Mouse (Mus musculus): ENCODE measurements at regions not wholly inside any gene's neighbourhood (a gene's known extent, or its start where the extent isn't known, plus 50 kb on each side); places are given as distances from the start of the nearest gene placed in this dataset.

- no peak for DNase-seq (ENCODE audit: low read depth, low spot score)
These were observed 53.8 kb downstream of the Neurod6 start for GRCm38 (mm10) chr6:55627228-55627627.

GRCm38 (mm10) chr6:55620366-55620765, 60.7 kb downstream of the Neurod6 start:
- DNase-seq (ENCODE audit: low read depth, low spot score), result no peak

GRCm38 (mm10) chr6:55617922-55618481, 63.1 kb downstream of the Neurod6 start:
- DNase-seq (ENCODE audit: low read depth, low spot score), result peak; percentile 25

GRCm38 (mm10) chr6:55610395-55610794, 70.7 kb downstream of the Neurod6 start:
- DNase-seq (ENCODE audit: low read depth, low spot score), result no peak

- no peak for DNase-seq (ENCODE audit: low read depth, low spot score)
These were observed 71.1 kb downstream of the Neurod6 start for GRCm38 (mm10) chr6:55609976-55610375.

- no peak for DNase-seq (ENCODE audit: low read depth, low spot score)
These were observed 72.0 kb downstream of the Neurod6 start for GRCm38 (mm10) chr6:55609053-55609452.

GRCm38 (mm10) chr6:55597088-55597487, 84.0 kb downstream of the Neurod6 start:
- no peak for DNase-seq (ENCODE audit: low read depth, low spot score)

GRCm38 (mm10) chr6:55592126-55592525, 88.9 kb downstream of the Neurod6 start:
- no peak for DNase-seq (ENCODE audit: low read depth, low spot score)

- DNase-seq (ENCODE audit: low read depth, low spot score), result no peak
These were observed 100.0 kb downstream of the Neurod6 start for GRCm38 (mm10) chr6:55581106-55581505.

- no peak for DNase-seq (ENCODE audit: low read depth, low spot score)
These were observed 101.0 kb downstream of the Neurod6 start for GRCm38 (mm10) chr6:55580036-55580435.

- DNase-seq (ENCODE audit: low read depth, low spot score), result no peak
These were observed 101.5 kb downstream of the Neurod6 start for GRCm38 (mm10) chr6:55579611-55580010.

- DNase-seq (ENCODE audit: low read depth, low spot score), result peak; percentile 5
These were observed 102.0 kb downstream of the Neurod6 start for GRCm38 (mm10) chr6:55579105-55579504.

- DNase-seq (ENCODE audit: low read depth, low spot score), result no peak
These were observed 103.0 kb downstream of the Neurod6 start for GRCm38 (mm10) chr6:55578051-55578450.

- DNase-seq (ENCODE audit: low read depth, low spot score), result no peak
These were observed 113.5 kb downstream of the Neurod6 start for GRCm38 (mm10) chr6:55567521-55567920.

- DNase-seq (ENCODE audit: low read depth, low spot score), result no peak
These were observed 113.8 kb downstream of the Adcyap1r1 start for GRCm38 (mm10) chr6:55565260-55566209.

GRCm38 (mm10) chr6:55560606-55561005, 108.8 kb downstream of the Adcyap1r1 start:
- no peak for DNase-seq (ENCODE audit: low read depth, low spot score)

GRCm38 (mm10) chr6:55559797-55560196, 108.0 kb downstream of the Adcyap1r1 start:
- DNase-seq (ENCODE audit: low read depth, low spot score), result no peak

Data from ZHBTc4 (cell line).